Mouse (Mus musculus): ENCODE data around the gene Iqcf1. TPM values are rescaled to one million over a fixed set of nuclear protein-coding genes. Genes with fewer than 3 reads are reported as not detected.

Gene Iqcf1
- polyA plus RNA-seq, 1 experiment from 2014 or later = not detected

Other genes with a start within 250 kb of the Iqcf1 start
- 29.5 and 32.0 TPM in 2 replicates for gene Poc1a, start 218.9 kb upstream of the Iqcf1 start, polyA plus RNA-seq (2015; fragmentation: Nextera tagmentation; extraction: Ambion mirVana)
- gene Dusp7, start 131.3 kb upstream of the Iqcf1 start, polyA plus RNA-seq (2015; fragmentation: Nextera tagmentation; extraction: Ambion mirVana) = 16.5 and 17.5 TPM in 2 replicates
- 988 and 1,033 TPM in 2 replicates for gene Rpl29, start 70.5 kb upstream of the Iqcf1 start, polyA plus RNA-seq (2015; fragmentation: Nextera tagmentation; extraction: Ambion mirVana)
- 31.6 and 32.6 TPM in 2 replicates for gene Acy1, start 61.6 kb upstream of the Iqcf1 start, polyA plus RNA-seq (2015; fragmentation: Nextera tagmentation; extraction: Ambion mirVana)
- 12.8 and 15.3 TPM in 2 replicates for gene Abhd14b, start 52.5 kb upstream of the Iqcf1 start, polyA plus RNA-seq (2015; fragmentation: Nextera tagmentation; extraction: Ambion mirVana)
- 52.5 and 53.2 TPM in 2 replicates for gene Abhd14a, start 52.3 kb upstream of the Iqcf1 start, polyA plus RNA-seq (2015; fragmentation: Nextera tagmentation; extraction: Ambion mirVana)
- gene Pcbp4, start 46.7 kb upstream of the Iqcf1 start, polyA plus RNA-seq (2015; fragmentation: Nextera tagmentation; extraction: Ambion mirVana) = 80.6 and 87.8 TPM in 2 replicates
- gene Gpr62, start 34.0 kb upstream of the Iqcf1 start, polyA plus RNA-seq (2015; fragmentation: Nextera tagmentation; extraction: Ambion mirVana) = 0.07 and 0.20 TPM in 2 replicates
- 48.7 and 50.7 TPM in 2 replicates for gene Rrp9, start 24.0 kb upstream of the Iqcf1 start, polyA plus RNA-seq (2015; fragmentation: Nextera tagmentation; extraction: Ambion mirVana)
- gene Parp3, start 23.0 kb upstream of the Iqcf1 start, polyA plus RNA-seq (2015; fragmentation: Nextera tagmentation; extraction: Ambion mirVana) = 3.2 and 3.5 TPM in 2 replicates
- not detected in 2 replicates for gene Iqcf5, start 14.6 kb downstream of the Iqcf1 start, polyA plus RNA-seq (2015; fragmentation: Nextera tagmentation; extraction: Ambion mirVana)
- gene Iqcf3, start 61.7 kb downstream of the Iqcf1 start, polyA plus RNA-seq (2015; fragmentation: Nextera tagmentation; extraction: Ambion mirVana) = not detected in 2 replicates
- gene Iqcf4, start 71.0 kb downstream of the Iqcf1 start, polyA plus RNA-seq (2015; fragmentation: Nextera tagmentation; extraction: Ambion mirVana) = not detected in 2 replicates
- gene Iqcf6, start 126.6 kb downstream of the Iqcf1 start, polyA plus RNA-seq (2015; fragmentation: Nextera tagmentation; extraction: Ambion mirVana) = not detected in 2 replicates
- gene Grm2, start 156.1 kb downstream of the Iqcf1 start, polyA plus RNA-seq (2015; fragmentation: Nextera tagmentation; extraction: Ambion mirVana) = 0.25 TPM in 1 of 2 replicates, not detected in the other
- 42.5 and 44.6 TPM in 2 replicates for gene Tex264, start 186.0 kb downstream of the Iqcf1 start, polyA plus RNA-seq (2015; fragmentation: Nextera tagmentation; extraction: Ambion mirVana)

All from lung, embryonic 15.5 days (tissue).